Mouse (Mus musculus): ENCODE data around the gene Cpne9. TPM values are rescaled to one million over a fixed set of nuclear protein-coding genes. Genes with fewer than 3 reads are reported as not detected.

The Cpne9 gene
- not detected in 2 replicates for polyA plus RNA-seq (2015; fragmentation: Nextera tagmentation; extraction: Ambion mirVana)

DNA sequence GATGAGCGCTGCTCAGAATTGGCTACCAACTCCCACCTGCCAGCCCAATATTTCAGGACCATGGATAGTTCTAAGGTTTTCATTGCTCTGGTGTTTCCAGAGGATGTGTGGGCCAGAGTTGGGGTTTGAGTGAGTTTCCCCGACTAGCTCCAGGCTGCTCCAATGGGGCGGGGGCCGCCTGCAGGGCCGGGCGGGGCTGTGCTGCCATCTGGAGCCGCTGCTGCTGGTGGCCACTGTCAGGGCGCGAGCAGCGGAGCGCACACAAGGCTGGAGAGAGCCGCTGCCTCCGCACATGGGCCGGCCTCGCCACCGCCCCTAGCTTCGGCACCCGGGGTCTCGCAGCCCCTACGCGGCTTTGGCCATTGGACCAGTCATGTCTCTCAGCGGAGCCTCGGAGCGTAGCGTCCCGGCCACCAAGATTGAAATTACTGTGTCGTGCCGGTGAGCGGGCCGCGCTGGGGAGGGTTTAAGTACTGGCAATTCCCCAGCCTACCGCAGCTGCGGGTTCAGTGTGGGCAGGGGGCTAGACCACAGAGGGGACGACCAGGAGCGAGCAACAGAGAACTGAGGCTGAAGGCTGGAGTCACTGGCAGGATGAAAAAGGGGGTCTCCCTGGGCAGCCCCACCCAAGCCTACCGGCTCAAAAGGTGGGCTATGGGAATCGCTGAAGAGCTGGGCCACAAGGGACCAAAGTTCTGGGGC lies at the start of gene Cpne9:
TSS of gene Cpne9 (plus strand) at position 207 of the 702 bp plus-strand sequence.
- DNase-seq (ENCODE audit: low spot score) (peak; percentile 75), ATAC-seq (replicated peaks; ENCODE audit: low FRiP score, low read depth) (peak; percentile 65)
- WGBS: 2% methylated on average over 37 of the region's 37 CpGs
- H3K4me2 ChIP-seq (ENCODE audit: low read length): peak within 1 kb of the TSS; percentile 39
- no peak within 1 kb of the TSS for H3K9ac ChIP-seq (ENCODE audit: low read depth, low read length)
- no peak within 1 kb of the TSS for H3K27ac ChIP-seq
- H3K36me3 ChIP-seq (ENCODE audit: insufficient read depth, low read length): 0 out of 2 replicates have a peak, but pooled peaks cover 7% of the 10 kb centered on the region
- no peak within 1 kb of the TSS for H3K4me3 ChIP-seq (replicated peaks; ENCODE audit: low read depth, low read length)
- peak; percentile 32 for TF ChIP-seq CTCF (IDR thresholded peaks at IDR 0.05; ENCODE audit: low read depth)
- no peaks in the 10 kb centered on the region for H3K9me3 ChIP-seq (replicated peaks; ENCODE audit: low read length)
- no peaks in the 10 kb centered on the region for H3K4me1 ChIP-seq (replicated peaks; ENCODE audit: insufficient read depth, low read length)
- H3K27me3 ChIP-seq (ENCODE audit: insufficient read depth, low read length): peaks cover 19% of the 10 kb centered on the region; the same call in 1 of the 2 replicates

DNA sequence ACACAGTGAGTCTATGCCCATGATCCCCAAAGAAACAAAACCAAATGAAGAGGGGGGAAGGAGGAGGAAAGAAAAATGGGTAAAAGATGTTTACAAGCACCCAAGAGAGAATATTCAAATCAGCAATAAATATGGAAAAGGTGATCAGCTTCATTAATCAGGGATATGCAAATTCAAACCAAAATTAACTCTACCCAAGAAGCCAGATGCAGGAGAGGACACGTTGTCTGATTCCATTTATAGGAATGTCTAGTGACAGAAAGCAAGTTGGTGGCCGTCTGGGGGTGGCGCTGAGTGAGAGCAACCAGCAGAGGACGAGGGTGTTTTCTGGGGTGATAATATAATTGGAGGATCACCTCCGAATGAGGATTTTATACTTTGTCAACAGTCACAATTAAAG lies 47.0 kb upstream of the Cpne9 start:
- Histone ChIP-seq H3K27ac (no peak overlapping the region), H3K27me3 (ENCODE audit: insufficient read depth, low read length) (no peaks in the 10 kb centered on the region), H3K36me3 (ENCODE audit: insufficient read depth, low read length) (0 out of 2 replicates have a peak, but pooled peaks cover 2% of the 10 kb centered on the region), H3K9ac (ENCODE audit: low read depth, low read length) (no peak overlapping the region), H3K9me3 (replicated peaks; ENCODE audit: low read length) (no peaks in the 10 kb centered on the region), H3K4me2 (ENCODE audit: low read length) (no peak overlapping the region), H3K4me3 (replicated peaks; ENCODE audit: low read depth, low read length) (no peak overlapping the region), H3K4me1 (replicated peaks; ENCODE audit: insufficient read depth, low read length) (peaks cover 13% of the 10 kb centered on the region)
- no peak for ATAC-seq (replicated peaks; ENCODE audit: low FRiP score, low read depth)
- TF ChIP-seq CTCF (IDR thresholded peaks at IDR 0.05; ENCODE audit: low read depth): no peak
- no peak for DNase-seq (ENCODE audit: low spot score)
- 63% methylated on average over 5 of the region's 5 CpGs for WGBS

DNA sequence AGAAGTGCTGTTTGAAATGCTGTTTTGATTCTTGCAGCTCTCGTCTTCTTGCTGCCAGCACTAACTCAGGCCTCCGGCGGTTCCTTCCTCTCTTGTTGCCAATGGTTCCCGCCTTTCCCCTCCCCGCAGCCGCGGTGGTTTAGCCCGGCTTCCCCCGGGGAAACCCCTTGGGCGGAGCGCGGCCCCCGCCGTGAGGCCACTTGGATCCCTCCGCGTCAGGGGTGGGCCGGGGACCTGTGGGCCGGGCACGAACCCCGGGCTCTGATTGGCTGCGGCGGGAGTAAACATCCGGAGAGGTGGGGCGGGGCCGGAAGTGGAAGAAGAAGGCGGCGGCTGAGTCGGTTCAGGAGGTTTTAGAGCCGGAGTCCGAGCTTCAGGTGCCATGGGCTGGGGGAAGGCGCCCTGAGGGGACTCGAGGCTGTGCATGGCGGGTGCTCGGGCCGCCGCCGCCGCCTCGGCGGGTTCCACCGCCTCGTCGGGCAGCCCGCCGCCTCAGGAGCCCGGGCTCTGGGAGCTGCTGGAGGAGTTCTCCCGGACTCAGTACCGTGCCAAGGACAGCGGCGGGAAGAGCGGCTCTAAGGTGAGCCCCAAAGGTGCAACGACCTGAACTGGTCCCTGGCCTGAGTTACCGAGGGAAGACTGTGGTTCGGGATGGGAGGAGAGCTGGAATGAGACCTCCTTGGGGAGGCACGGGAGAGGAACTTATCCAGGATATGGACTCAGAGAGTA lies 44.4 kb upstream of the Cpne9 start, which contains the start of gene Mtmr14:
TSS of gene Mtmr14 (plus strand) at position 302 of the 729 bp plus-strand sequence.
- peaks cover 13% of the 10 kb centered on the region for H3K4me1 ChIP-seq (replicated peaks; ENCODE audit: insufficient read depth, low read length)
- under 1% methylated on average over 54 of the region's 55 CpGs for WGBS
- peak within 1 kb of the TSS; percentile 87 for H3K9ac ChIP-seq (ENCODE audit: low read depth, low read length)
- no peaks in the 10 kb centered on the region for H3K9me3 ChIP-seq (replicated peaks; ENCODE audit: low read length)
- H3K4me2 ChIP-seq (ENCODE audit: low read length): peak within 1 kb of the TSS; percentile 93
- H3K27ac ChIP-seq: peak within 1 kb of the TSS; percentile 79
- H3K27me3 ChIP-seq (ENCODE audit: insufficient read depth, low read length): no peaks in the 10 kb centered on the region
- H3K36me3 ChIP-seq (ENCODE audit: insufficient read depth, low read length): 0 out of 2 replicates have a peak, but pooled peaks cover 8% of the 10 kb centered on the region
- DNase-seq (ENCODE audit: low spot score) (peak; percentile 98), ATAC-seq (replicated peaks; ENCODE audit: low FRiP score, low read depth) (peak; percentile 97)
- TF ChIP-seq CTCF (IDR thresholded peaks at IDR 0.05; ENCODE audit: low read depth): no peak
- peak within 1 kb of the TSS; percentile 96 for H3K4me3 ChIP-seq (replicated peaks; ENCODE audit: low read depth, low read length)

DNA sequence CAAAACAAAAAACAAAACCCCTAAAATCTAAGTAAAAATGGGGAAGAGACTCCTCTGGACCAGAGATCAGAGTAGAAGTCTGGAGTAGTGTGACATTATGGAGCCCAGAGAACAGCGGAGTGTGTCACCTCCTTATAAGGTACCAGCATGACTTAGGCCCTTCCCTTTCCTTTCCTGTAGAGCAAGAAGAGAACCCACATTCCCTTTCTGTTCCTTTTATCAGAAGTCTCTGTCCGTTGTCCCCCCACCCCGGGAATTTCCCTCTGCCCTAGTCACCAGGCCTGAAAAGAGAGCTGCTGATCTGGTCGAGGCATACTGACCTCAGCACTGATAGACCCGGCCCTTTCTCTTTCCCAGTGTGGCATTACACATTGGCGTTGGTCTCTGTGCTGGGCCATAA lies 43.7 kb upstream of the Cpne9 start:
- no peak for ATAC-seq (replicated peaks; ENCODE audit: low FRiP score, low read depth)
- Histone ChIP-seq H3K4me3 (replicated peaks; ENCODE audit: low read depth, low read length) (peak overlapping the region; percentile 96), H3K36me3 (ENCODE audit: insufficient read depth, low read length) (0 out of 2 replicates have a peak, but pooled peaks cover 8% of the 10 kb centered on the region), H3K4me2 (ENCODE audit: low read length) (peak overlapping the region; percentile 93), H3K27ac (no peak overlapping the region; the same call in 1 of the 2 replicates), H3K4me1 (replicated peaks; ENCODE audit: insufficient read depth, low read length) (peaks cover 13% of the 10 kb centered on the region), H3K27me3 (ENCODE audit: insufficient read depth, low read length) (no peaks in the 10 kb centered on the region), H3K9ac (ENCODE audit: low read depth, low read length) (peak overlapping the region; percentile 87), H3K9me3 (replicated peaks; ENCODE audit: low read length) (no peaks in the 10 kb centered on the region)
- no peak for TF ChIP-seq CTCF (IDR thresholded peaks at IDR 0.05; ENCODE audit: low read depth)
- WGBS: 25% methylated on average over 6 of the region's 6 CpGs
- peak; percentile 10 for DNase-seq (ENCODE audit: low spot score)

DNA sequence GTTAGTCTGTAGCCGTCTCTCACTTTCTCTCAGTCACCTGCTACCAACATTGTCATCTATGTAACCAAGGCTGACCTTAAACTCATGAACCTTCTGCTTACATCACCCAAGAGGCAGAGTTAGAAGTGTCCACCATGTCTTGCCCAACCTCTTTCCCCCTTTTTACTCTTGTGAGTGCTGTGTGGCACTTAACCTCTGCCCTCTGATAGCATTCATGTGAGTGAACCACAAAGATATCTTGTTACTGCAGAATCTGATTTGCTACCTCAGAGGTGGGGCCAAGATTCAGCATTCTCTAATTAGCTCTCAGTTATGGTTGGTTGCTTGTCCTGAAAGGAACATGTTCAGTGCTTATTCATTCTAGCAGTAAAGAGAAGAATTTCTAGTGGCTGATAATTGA lies 39.4 kb upstream of the Cpne9 start:
- H3K27me3 ChIP-seq (ENCODE audit: insufficient read depth, low read length): no peaks in the 10 kb centered on the region
- no peaks in the 10 kb centered on the region for H3K9me3 ChIP-seq (replicated peaks; ENCODE audit: low read length)
- no peak overlapping the region for H3K9ac ChIP-seq (ENCODE audit: low read depth, low read length)
- ATAC-seq (replicated peaks; ENCODE audit: low FRiP score, low read depth): 0 out of 2 replicates have a peak, but pooled peaks have one; percentile 23
- WGBS: 68% methylated on average over 1 of the region's 1 CpGs
- no peak overlapping the region for H3K4me2 ChIP-seq (ENCODE audit: low read length)
- no peak for TF ChIP-seq CTCF (IDR thresholded peaks at IDR 0.05; ENCODE audit: low read depth)
- peaks cover 22% of the 10 kb centered on the region; the same call in 1 of the 2 replicates for H3K36me3 ChIP-seq (ENCODE audit: insufficient read depth, low read length)
- peaks cover 9% of the 10 kb centered on the region for H3K4me1 ChIP-seq (replicated peaks; ENCODE audit: insufficient read depth, low read length)
- DNase-seq (ENCODE audit: low spot score): peak; percentile 3
- no peak overlapping the region for H3K4me3 ChIP-seq (replicated peaks; ENCODE audit: low read depth, low read length)
- no peak overlapping the region for H3K27ac ChIP-seq

DNA sequence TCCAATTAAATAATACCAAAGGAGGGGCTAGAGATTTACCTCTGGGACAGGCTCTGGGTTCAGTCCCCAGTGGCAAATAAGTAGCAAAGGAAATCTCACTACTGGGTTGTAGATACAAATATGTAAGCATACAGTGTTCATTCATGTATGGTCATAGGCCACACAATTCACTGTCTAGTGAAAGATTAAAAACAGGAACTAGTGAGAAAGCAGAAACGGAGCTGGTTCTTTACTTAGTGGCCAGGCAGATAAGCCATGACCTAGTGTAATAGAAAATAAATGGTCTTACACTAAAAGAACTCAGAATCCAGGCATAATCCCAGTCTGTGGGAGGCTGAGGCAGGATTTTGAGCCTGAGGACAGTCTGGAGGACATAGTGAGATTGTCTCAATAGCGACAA lies 36.5 kb upstream of the Cpne9 start:
- ATAC-seq (replicated peaks; ENCODE audit: low FRiP score, low read depth) (no peak), DNase-seq (ENCODE audit: low spot score) (no peak)
- WGBS: 90% methylated on average over 2 of the region's 2 CpGs
- Histone ChIP-seq H3K4me2 (ENCODE audit: low read length) (no peak overlapping the region), H3K4me1 (replicated peaks; ENCODE audit: insufficient read depth, low read length) (no peaks in the 10 kb centered on the region), H3K9ac (ENCODE audit: low read depth, low read length) (no peak overlapping the region), H3K27ac (no peak overlapping the region), H3K4me3 (replicated peaks; ENCODE audit: low read depth, low read length) (no peak overlapping the region), H3K36me3 (ENCODE audit: insufficient read depth, low read length) (peaks cover 27% of the 10 kb centered on the region; the same call in 1 of the 2 replicates), H3K27me3 (ENCODE audit: insufficient read depth, low read length) (no peaks in the 10 kb centered on the region), H3K9me3 (replicated peaks; ENCODE audit: low read length) (no peaks in the 10 kb centered on the region)
- no peak for TF ChIP-seq CTCF (IDR thresholded peaks at IDR 0.05; ENCODE audit: low read depth)
